Mouse (Mus musculus) heart, postnatal 0 days (tissue): ENCODE measurements at regions not wholly inside any gene's neighbourhood (a gene's known extent, or its start where the extent isn't known, plus 50 kb on each side); places are given as distances from the start of the nearest gene placed in this dataset.

Experiments used
- CTCF ChIP-seq: IDR thresholded peaks from 2 replicates; pipeline ENCODE4 v1.5.1; 2016; ENCODE audit warnings: antibody characterized with exemption, control low read depth, low read depth
- EP300 ChIP-seq: IDR thresholded peaks from 2 replicates; pipeline ENCODE4 v1.6.1; 2016; ENCODE audit warnings: antibody characterized with exemption, low read depth

DNA sequence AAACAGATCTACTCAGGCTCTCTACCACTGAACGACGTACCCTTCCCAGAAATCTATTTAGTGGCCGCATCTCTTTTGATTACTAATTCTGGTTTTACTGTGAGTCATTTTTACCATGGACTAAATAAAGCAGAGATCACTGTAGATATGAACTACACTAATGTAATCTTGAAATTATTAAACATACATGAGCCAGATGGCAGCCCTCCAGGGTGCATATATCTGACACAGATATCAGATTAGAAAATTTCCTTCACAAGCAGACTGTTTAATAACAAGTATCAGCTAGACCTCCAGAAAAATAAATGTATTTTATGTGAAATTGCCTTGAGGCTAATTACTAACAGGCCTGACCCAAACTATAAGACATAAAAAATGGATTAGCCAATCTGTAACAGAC, 388.4 kb downstream of the Lmo7 start:
- TF ChIP-seq CTCF (no peak), EP300 (no peak)
